Mouse (Mus musculus) forebrain, embryonic 10.5 days (tissue): ENCODE measurements at regions not wholly inside any gene's neighbourhood (a gene's known extent, or its start where the extent isn't known, plus 50 kb on each side); places are given as distances from the start of the nearest gene placed in this dataset.

Experiments
- DNase-seq: peaks from one replicate; pipeline ENCODE4 v3.0.0-alpha.2; 2017; ENCODE audit warnings: low spot score; ENCODE audit errors: extremely low spot score
- H3K27ac ChIP-seq: fragments of 300-500 bp; sonication (generic); 2 replicates; pipeline ENCODE4 v1.5.1; 2016; ENCODE audit warnings: mild to moderate bottlenecking
- H3K27me3 ChIP-seq: fragments of 300-500 bp; sonication (generic); 2 replicates; pipeline ENCODE4 v1.6.1; 2016; ENCODE audit warnings: mild to moderate bottlenecking; ENCODE audit not compliant: poor library complexity, severe bottlenecking
- H3K36me3 ChIP-seq: fragments of 300-500 bp; sonication (generic); replicated peaks from 2 replicates; pipeline ENCODE4 v1.6.1; 2016; ENCODE audit warnings: mild to moderate bottlenecking, moderate library complexity
- H3K4me1 ChIP-seq: fragments of 300-500 bp; sonication (generic); 2 replicates; pipeline ENCODE4 v1.6.1; 2016
- H3K4me3 ChIP-seq: fragments of 300-500 bp; sonication (generic); 2 replicates; pipeline ENCODE4 v1.5.1; 2016; ENCODE audit warnings: mild to moderate bottlenecking, moderate library complexity
- H3K9me3 ChIP-seq: fragments of 300-500 bp; sonication (generic); 2 replicates; pipeline ENCODE4 v1.6.1; 2016; ENCODE audit warnings: mild to moderate bottlenecking, moderate library complexity
- WGBS: fragments of 180-500 bp; shearing (Covaris S2); methylation state at CpG from one replicate; pipeline ENCODE4 v1.1.7; 2016; 5-methylcytosine and 5-hydroxymethylcytosine counted together

DNA sequence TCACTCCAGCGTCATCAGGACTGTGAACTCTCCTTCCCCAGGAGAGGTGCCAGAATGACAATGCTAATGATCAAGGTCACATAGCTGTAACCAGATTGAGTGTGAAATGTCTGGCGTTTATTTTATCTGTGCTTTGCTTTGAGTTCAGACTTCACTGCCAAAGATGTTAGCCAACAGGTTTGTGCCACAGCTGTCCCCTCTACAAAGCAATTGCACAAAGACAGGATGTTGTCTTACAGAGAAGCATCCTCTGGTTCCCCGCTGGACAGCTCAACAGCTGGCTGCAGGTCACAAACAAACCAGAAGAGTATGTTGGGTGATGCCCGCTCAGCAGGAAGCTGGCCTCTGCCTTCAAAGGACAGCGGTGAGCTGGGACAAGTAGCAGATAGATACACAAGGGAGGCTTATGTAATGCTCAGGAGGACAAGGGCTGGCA is 169.5 kb downstream of the Fam43a start:
- peaks cover 23% of the 10 kb centered on the region for H3K4me1 ChIP-seq
- H3K4me3 ChIP-seq, result no peak overlapping the region
- no peak for DNase-seq
- no peaks in the 10 kb centered on the region for H3K36me3 ChIP-seq
- H3K27ac ChIP-seq, result 0 out of 2 replicates have a peak overlapping the region, but pooled peaks have one; percentile 16
- no peaks in the 10 kb centered on the region for H3K9me3 ChIP-seq
- WGBS, result 37% methylated on average over 5 of the region's 5 CpGs
- H3K27me3 ChIP-seq, result no peaks in the 10 kb centered on the region

DNA sequence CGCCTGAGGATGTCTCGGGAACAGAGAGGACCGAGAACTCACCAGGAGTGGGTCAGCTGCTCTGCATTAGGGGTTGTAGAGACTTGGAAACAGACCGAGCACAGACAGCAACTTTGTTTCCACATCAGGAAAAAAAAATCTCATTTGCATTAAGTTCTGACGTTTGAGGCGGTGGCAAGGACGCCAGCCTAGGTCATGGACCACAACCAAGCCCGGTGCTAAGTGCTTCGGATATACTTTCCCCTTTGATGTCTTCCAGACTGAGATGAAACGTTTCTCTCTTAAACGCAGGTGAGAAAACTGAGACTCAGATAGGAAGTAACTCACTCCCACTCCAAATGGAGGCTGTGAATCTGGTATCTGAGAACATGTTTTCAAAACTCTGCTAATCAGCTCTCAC is 169.9 kb downstream of the Fam43a start:
- Histone ChIP-seq H3K9me3 (no peaks in the 10 kb centered on the region), H3K27me3 (no peaks in the 10 kb centered on the region), H3K36me3 (no peaks in the 10 kb centered on the region), H3K4me1 (peaks cover 27% of the 10 kb centered on the region), H3K4me3 (no peak overlapping the region), H3K27ac (0 out of 2 replicates have a peak overlapping the region, but pooled peaks have one; percentile 16)
- DNase-seq, result no peak
- 41% methylated on average over 11 of the region's 11 CpGs for WGBS

DNA sequence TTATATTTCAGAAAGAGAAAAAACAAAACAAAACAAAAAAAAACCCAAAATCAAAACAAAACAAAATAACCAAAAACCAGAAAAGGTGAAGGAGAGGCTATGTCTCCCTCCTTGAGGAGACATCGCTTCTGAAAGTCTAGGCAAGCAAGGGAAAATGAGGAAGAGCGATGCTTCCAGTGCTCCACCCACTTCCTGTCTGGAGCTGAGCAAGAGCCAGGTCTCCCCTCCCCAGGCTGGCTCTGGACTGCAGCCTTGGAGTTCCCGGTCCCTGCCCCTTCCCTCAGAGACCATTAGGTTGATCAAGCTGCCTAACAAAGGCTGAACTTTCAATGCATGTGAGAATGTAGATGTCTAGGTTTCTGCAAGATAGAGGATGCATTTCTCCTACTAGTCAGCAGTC is 173.3 kb downstream of the Fam43a start:
- Histone ChIP-seq H3K27ac (no peak overlapping the region), H3K36me3 (no peaks in the 10 kb centered on the region), H3K27me3 (no peaks in the 10 kb centered on the region), H3K4me1 (peaks cover 47% of the 10 kb centered on the region), H3K4me3 (no peak overlapping the region), H3K9me3 (no peaks in the 10 kb centered on the region)
- DNase-seq, result no peak
- WGBS, result 83% methylated on average over 3 of the region's 3 CpGs

DNA sequence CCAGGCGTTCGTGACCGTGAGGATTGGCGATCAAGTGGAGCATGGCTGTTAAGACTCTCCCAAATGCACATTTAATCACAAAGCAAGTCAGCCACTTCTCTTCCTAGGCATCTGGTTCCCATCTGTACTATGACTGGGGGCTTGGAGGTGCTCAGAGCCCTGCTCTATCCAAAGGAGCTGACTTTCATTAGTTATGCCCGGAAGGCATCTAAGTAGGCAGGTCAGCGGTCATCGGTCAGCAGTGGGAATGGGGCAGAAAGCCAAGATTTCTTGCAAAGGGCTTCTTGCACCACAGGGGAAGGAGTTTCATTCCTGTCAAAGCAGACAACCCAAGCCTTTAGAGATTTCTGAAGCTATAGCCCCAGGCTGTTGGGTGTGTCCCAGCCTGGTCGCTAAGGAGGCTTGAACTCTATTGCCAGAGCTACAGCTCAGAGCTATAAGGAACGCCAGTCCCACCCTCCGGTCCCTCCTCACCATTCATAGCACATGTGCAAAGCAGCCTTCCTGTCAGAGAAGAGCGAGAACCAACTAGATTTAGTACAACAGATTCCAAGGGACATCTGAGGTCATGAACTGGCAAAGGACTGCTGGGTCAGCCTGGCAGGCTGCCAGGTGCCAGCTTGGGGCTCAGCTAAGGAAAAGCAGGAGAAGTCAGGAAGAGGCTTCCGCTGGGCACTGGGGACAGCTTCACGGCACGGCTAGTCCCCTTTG is 175.6 kb downstream of the Fam43a start:
- Histone ChIP-seq H3K27ac (peak overlapping the region; percentile 40; the same call in 1 of the 2 replicates), H3K9me3 (no peaks in the 10 kb centered on the region), H3K4me3 (no peak overlapping the region), H3K36me3 (no peaks in the 10 kb centered on the region), H3K27me3 (no peaks in the 10 kb centered on the region), H3K4me1 (peaks cover 34% of the 10 kb centered on the region)
- peak; percentile 23 for DNase-seq
- WGBS, result 62% methylated on average over 14 of the region's 14 CpGs

DNA sequence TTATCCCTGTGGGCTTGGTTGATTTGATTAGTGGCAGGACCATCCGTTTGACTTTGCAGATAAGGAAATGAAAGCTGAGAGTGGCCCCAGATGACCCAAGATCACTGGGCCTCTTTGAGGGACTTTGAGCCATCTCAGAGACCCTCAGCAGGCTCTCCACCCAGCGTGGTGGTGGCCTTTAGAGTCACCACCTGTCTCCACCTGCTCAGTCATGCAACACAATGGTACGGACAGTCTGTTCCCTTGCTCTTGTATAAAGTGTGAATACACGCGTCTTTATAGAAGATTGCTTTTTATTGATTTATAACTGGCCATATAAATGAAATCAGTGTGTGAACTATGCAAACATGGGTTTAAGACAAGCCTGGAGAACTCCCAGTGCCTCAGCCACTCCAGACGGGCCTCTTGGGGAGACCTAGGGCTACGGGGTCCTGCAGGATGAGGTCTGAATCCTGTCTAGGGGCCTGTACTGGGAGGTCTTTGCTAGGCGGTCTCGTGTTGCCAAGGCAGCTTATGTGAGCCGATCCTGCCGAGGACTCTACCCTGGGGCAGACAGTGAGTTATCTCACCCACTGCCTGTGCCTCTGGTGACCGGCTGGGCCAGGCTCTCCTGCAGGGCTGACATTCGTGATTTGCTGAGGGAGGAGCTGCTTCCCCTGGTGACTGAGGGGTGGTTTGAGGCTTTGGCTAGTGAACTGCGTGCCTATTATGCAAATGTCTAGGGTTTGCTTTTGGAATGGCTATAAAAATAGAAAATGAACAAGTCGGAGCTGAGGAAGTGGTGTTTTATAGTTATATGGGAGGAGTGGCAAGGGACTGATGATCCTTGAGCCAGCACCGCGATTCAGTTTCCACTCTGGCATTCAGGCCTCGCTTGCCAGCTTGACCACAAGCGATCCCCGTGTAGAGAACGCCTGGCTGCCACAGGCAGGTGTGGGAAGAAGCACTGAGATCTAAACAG is 176.5 kb downstream of the Fam43a start:
- no peaks in the 10 kb centered on the region for H3K9me3 ChIP-seq
- DNase-seq, result no peak

DNA sequence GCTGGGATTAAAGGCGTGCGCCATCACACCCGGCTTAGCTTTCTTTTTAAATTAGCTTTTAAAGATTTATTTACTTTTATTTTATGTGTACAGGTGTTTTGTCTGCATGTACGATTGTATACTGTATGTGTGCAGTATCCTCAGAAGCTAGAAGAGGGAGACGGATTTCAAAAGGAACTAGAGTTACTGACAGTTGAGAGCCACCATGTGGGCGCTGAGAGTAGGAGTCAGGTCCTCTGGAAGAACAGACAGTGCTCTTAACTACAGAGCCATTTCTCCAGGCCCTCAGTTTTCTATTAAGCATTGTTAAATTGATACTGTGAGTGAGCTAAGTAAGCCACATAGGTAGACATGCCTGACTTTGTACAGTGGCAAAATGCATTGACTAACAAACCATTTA is 177.9 kb downstream of the Fam43a start:
- Histone ChIP-seq H3K4me3 (no peak overlapping the region), H3K9me3 (no peaks in the 10 kb centered on the region), H3K27ac (no peak overlapping the region), H3K27me3 (no peaks in the 10 kb centered on the region), H3K36me3 (no peaks in the 10 kb centered on the region), H3K4me1 (peaks cover 34% of the 10 kb centered on the region)
- DNase-seq, result no peak
- WGBS, result 89% methylated on average over 6 of the region's 6 CpGs

More for the DNA sequence above, 176.5 kb downstream of the Fam43a start:
- H3K36me3 ChIP-seq, result no peaks in the 10 kb centered on the region
- H3K4me1 ChIP-seq, result peaks cover 34% of the 10 kb centered on the region
- WGBS, result 72% methylated on average over 21 of the region's 21 CpGs
- H3K27ac ChIP-seq, result peak overlapping the region; percentile 44
- no peaks in the 10 kb centered on the region for H3K27me3 ChIP-seq
- no peak overlapping the region for H3K4me3 ChIP-seq

DNA sequence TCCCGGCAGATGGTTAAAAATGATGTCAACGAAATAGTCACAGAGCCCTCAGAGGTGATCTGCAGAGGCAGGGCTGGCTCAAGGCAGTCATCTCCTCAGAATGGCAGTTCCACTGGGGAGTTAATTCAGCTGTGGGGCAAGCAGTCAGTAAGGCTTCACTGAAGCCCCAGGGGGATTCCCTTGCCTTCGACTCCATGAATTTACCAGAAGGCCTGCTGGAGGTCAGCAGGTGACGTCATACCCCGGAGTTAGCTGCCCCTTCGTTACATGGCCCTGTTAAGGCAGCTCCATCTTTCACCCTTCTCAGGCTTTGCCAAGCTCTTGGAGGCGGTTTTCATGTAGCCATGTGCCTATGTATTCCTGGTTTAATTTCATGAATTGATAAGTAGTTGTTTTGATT is 178.6 kb downstream of the Fam43a start:
- H3K27me3 ChIP-seq, result no peaks in the 10 kb centered on the region
- H3K4me3 ChIP-seq, result no peak overlapping the region
- H3K27ac ChIP-seq, result no peak overlapping the region
- no peaks in the 10 kb centered on the region for H3K9me3 ChIP-seq
- H3K4me1 ChIP-seq, result peaks cover 34% of the 10 kb centered on the region
- DNase-seq, result no peak
- no peaks in the 10 kb centered on the region for H3K36me3 ChIP-seq
- 76% methylated on average over 7 of the region's 7 CpGs for WGBS

DNA sequence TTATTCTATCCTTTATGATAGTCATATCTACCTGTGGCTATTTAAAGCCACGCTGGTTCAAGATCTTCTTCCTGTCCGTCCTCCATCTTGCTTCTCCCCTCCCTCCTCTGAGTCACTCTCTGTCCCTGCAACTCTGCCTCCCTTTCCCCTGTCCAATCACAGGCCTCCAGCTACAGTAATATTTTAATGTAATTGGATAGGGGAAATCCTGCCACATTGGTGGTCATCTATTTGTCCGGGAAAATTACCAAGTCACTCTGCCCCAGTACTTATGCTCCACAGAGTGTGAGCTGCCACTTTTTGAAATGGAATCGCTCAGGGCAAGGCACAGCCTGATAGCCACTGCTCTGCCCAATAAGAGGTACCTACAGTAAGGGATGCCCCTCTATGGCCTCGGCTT is 179.4 kb downstream of the Fam43a start:
- Histone ChIP-seq H3K4me1 (peaks cover 28% of the 10 kb centered on the region), H3K36me3 (no peaks in the 10 kb centered on the region), H3K9me3 (no peaks in the 10 kb centered on the region), H3K4me3 (no peak overlapping the region), H3K27ac (no peak overlapping the region), H3K27me3 (no peaks in the 10 kb centered on the region)
- 89% methylated on average over 5 of the region's 5 CpGs for WGBS
- DNase-seq, result no peak

DNA sequence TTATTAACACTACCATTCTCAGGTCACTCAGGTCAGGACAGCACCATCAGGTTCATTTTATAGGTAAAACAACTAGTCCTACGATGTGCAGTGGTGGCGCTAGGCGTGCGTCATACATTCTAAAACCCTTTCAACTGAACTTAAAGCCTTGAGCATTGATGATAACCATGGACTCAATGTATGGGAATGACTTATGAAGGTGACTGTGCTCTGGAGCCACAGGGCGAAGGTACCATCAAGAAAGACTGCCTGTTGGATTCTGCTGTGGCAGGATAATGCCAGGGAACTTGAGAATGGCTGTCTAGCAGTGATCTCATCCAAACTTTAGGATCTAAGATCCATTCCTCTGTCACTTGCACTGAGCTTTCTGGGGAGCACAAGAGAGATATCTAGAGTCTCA is 184.7 kb downstream of the Fam43a start:
- H3K4me3 ChIP-seq, result no peak overlapping the region
- no peaks in the 10 kb centered on the region for H3K4me1 ChIP-seq
- WGBS, result 93% methylated on average over 5 of the region's 5 CpGs
- H3K9me3 ChIP-seq, result no peaks in the 10 kb centered on the region
- H3K27me3 ChIP-seq, result no peaks in the 10 kb centered on the region
- H3K36me3 ChIP-seq, result no peaks in the 10 kb centered on the region
- DNase-seq, result no peak
- H3K27ac ChIP-seq, result no peak overlapping the region

DNA sequence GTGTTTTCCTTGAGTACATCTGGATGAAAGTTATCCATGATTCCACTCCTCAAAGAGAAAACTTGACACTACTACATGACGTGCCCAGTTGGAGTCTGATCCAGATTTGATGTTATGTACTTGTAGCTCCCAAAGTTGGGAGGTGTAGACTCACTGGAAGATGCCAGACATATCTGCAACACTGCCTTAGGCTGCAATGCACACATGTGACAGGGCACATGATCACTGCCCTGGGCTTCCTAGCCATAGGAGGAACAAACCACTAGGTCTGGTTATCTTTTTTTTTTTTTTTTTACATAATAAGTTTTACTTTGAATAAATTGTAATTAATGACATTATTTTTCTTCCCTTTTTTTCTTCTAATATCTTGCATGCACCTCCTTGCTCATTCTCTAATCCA is 185.4 kb downstream of the Fam43a start:
- WGBS, result 82% methylated on average over 1 of the region's 1 CpGs

DNA sequence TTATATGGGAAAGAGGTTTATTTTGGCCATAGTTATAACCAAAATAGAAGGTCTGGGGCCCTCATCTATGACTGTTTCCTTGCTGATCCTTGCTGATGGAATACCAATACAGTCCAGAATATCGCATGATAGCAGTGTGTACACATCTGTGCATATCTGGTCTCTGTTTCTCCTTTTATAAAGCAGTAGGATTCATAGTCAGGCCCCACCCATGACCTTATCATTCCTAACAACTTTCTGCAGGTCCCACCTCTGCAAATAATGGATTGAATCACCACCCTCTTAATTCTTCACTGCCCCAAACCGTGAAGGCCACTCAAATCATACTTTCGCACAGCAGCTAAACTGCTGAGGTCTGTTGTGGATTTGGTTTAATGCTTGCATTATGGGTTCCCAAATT is 186.5 kb downstream of the Fam43a start:
- Histone ChIP-seq H3K36me3 (no peaks in the 10 kb centered on the region), H3K27me3 (no peaks in the 10 kb centered on the region), H3K27ac (no peak overlapping the region), H3K9me3 (no peaks in the 10 kb centered on the region), H3K4me3 (no peak overlapping the region), H3K4me1 (peaks cover 15% of the 10 kb centered on the region)
- DNase-seq, result no peak
- WGBS, result 91% methylated on average over 3 of the region's 3 CpGs

More for the DNA sequence above, 185.4 kb downstream of the Fam43a start:
- no peak for DNase-seq
- H3K4me1 ChIP-seq, result peaks cover 4% of the 10 kb centered on the region
- H3K27ac ChIP-seq, result no peak overlapping the region
- no peaks in the 10 kb centered on the region for H3K27me3 ChIP-seq
- no peak overlapping the region for H3K4me3 ChIP-seq
- H3K9me3 ChIP-seq, result no peaks in the 10 kb centered on the region
- H3K36me3 ChIP-seq, result no peaks in the 10 kb centered on the region

DNA sequence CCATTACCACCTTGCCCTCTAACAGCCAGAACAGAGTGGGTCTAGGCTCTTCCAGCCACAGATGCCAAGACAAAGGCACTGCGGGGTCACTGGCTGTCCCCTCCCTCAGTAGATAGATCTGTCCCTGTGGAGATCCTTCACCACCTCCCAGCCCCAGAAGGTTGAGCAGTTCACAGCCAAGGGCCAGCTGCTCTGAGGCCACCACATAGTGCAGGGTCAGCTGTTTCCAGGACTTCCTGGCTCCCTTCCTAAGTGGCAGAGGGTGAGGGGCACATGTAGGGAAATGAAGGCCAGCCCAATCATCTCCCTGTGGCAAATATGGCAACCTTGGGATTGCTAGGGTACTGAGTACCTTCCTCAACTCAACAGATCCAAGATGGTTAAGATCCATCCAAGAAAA is 187.8 kb downstream of the Fam43a start:
- no peak for DNase-seq
- H3K36me3 ChIP-seq, result no peaks in the 10 kb centered on the region

DNA sequence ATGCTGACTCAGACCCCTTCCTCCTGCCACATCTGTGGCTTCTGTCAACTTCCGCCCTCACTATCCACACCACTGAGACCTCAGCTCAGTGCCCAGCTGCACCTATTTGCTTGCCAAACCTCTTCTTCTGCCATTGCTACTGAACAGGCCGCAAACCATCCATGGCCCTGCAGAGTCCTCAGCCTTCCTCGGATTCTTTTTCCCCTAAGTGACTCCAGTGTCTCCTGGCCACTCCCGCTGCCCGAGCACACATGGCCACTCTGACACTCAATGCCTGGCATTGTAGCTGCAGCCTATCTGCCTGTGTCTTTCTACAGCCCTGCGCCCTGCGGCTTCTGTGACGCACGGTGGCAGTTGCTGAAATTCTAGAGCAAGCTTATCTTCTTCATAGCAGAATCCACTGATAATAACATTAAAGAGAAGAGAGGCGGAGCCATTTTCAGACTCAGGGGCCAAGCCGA is 188.8 kb downstream of the Fam43a start:
- 83% methylated on average over 11 of the region's 11 CpGs for WGBS
- H3K27ac ChIP-seq, result no peak overlapping the region
- H3K4me1 ChIP-seq, result peaks cover 18% of the 10 kb centered on the region
- no peak overlapping the region for H3K4me3 ChIP-seq
- no peaks in the 10 kb centered on the region for H3K36me3 ChIP-seq
- H3K9me3 ChIP-seq, result no peaks in the 10 kb centered on the region
- H3K27me3 ChIP-seq, result no peaks in the 10 kb centered on the region
- DNase-seq, result no peak

More for the DNA sequence above, 187.8 kb downstream of the Fam43a start:
- H3K27ac ChIP-seq, result no peak overlapping the region
- no peaks in the 10 kb centered on the region for H3K9me3 ChIP-seq
- no peak overlapping the region for H3K4me3 ChIP-seq
- WGBS, result 96% methylated on average over 1 of the region's 1 CpGs
- no peaks in the 10 kb centered on the region for H3K27me3 ChIP-seq
- H3K4me1 ChIP-seq, result peaks cover 18% of the 10 kb centered on the region
